Mouse (Mus musculus) heart, adult 2 months (tissue): Measurements from ENCODE around the gene Src. TPM values are rescaled to one million over a fixed set of nuclear protein-coding genes. Genes with fewer than 3 reads are reported as not detected.

Source experiments
- DNase-seq, 2 experiments: peaks; one replicate each; pipeline ENCODE4 v3.0.0; 2021
- H3K27ac ChIP-seq: fragments of 200-600 bp; 2 replicates; pipeline ENCODE4 v1.8.1; 2022
- H3K27me3 ChIP-seq: fragments of 200-500 bp; 2 replicates; pipeline ENCODE4 v1.6.1; 2012; ENCODE audit warnings: mild to moderate bottlenecking, low read length, inconsistent platforms, mixed read lengths; ENCODE audit not compliant: control insufficient read depth, insufficient read depth
- H3K36me3 ChIP-seq: fragments of 200-500 bp; 2 replicates; pipeline ENCODE4 v1.6.1; 2012; ENCODE audit warnings: low read length, inconsistent platforms; ENCODE audit not compliant: control insufficient read depth, insufficient read depth
- H3K4me1 ChIP-seq: fragments of 200-500 bp; 2 replicates; pipeline ENCODE4 v1.6.1; 2011; ENCODE audit warnings: low read length; ENCODE audit not compliant: control insufficient read depth, insufficient read depth
- H3K4me3 ChIP-seq: fragments of 200-600 bp; 2 replicates; pipeline ENCODE4 v1.8.1; 2022
- H3K79me2 ChIP-seq: fragments of 200-500 bp; replicated peaks from 2 replicates; pipeline ENCODE4 v1.6.1; 2012; ENCODE audit warnings: mild to moderate bottlenecking, inconsistent platforms, low read length, moderate library complexity, mixed read lengths; ENCODE audit not compliant: control insufficient read depth, insufficient read depth
- H3K9ac ChIP-seq: fragments of 200-500 bp; 2 replicates; pipeline ENCODE4 v1.6.1; 2012; ENCODE audit warnings: low read depth, mild to moderate bottlenecking, control low read depth, inconsistent platforms, low read length, mixed read lengths
- CTCF ChIP-seq: fragments of 200-600 bp; IDR thresholded peaks from 2 replicates; pipeline ENCODE4 v1.8.1; 2022; ENCODE audit warnings: antibody characterized with exemption, mild to moderate bottlenecking, moderate library complexity
- EP300 ChIP-seq: fragments of 200-500 bp; IDR thresholded peaks from 2 replicates; pipeline ENCODE4 v1.6.1; 2011; ENCODE audit warnings: low read depth, low read length, control low read depth; ENCODE audit not compliant: insufficient read depth
- POLR2A ChIP-seq: fragments of 200-500 bp; IDR thresholded peaks from 2 replicates; pipeline ENCODE4 v1.6.1; 2011; ENCODE audit warnings: mild to moderate bottlenecking, low read depth, low read length, control low read depth; ENCODE audit not compliant: insufficient read depth
- WGBS: fragments of 180-500 bp; shearing (Covaris S2); methylation state at CpG from one replicate; pipeline ENCODE4 v1.1.7; 2018; 5-methylcytosine and 5-hydroxymethylcytosine counted together
- intact Hi-C: fragments of 180-260 bp; cut with DNase I; formaldehyde crosslinking; loops from one replicate; pipeline ENCODE4 v1.15.1; 2025
- polyA plus RNA-seq: library from polyadenylated mRNA; depleted of rRNA; stranded (reverse); fragments of >200 nt; gene quantifications from 2 replicates; pipeline ENCODE4 v1.2.3, GENCODE M21; 2012
- total RNA-seq, 2 experiments: library from RNA; stranded (reverse); gene quantifications; 2 replicates each; pipeline ENCODE4 v1.2.3; 2021

Src gene
- total and polyA plus RNA-seq, 3 experiments: 4.0 to 5.8 (median 4.1) TPM

- H3K79me2 ChIP-seq: no peaks in the 10 kb centered on the region
- WGBS: 38% methylated on average over 15 of the region's 15 CpGs
- intact Hi-C loops: no loop called here
- H3K27me3 ChIP-seq: no peaks in the 10 kb centered on the region
- no peak overlapping the region for H3K4me3 ChIP-seq
- TF ChIP-seq POLR2A (no peak), CTCF (no peak), EP300 (no peak)
- no peak overlapping the region for H3K27ac ChIP-seq
- H3K4me1 ChIP-seq: no peaks in the 10 kb centered on the region; the same call in 1 of the 2 replicates
- no peak overlapping the region for H3K9ac ChIP-seq
- no peak for DNase-seq
- no peaks in the 10 kb centered on the region for H3K36me3 ChIP-seq
Observed at GRCm38 (mm10) chr2:157447297-157448158, 29.3 kb downstream of the Src start.

- WGBS: 95% methylated on average over 7 of the region's 7 CpGs
- Histone ChIP-seq H3K27ac (no peak overlapping the region), H3K4me3 (no peak overlapping the region), H3K27me3 (no peaks in the 10 kb centered on the region), H3K36me3 (no peaks in the 10 kb centered on the region), H3K9ac (no peak overlapping the region), H3K79me2 (no peaks in the 10 kb centered on the region), H3K4me1 (no peaks in the 10 kb centered on the region; the same call in 1 of the 2 replicates)
- DNase-seq: no peak
- TF ChIP-seq POLR2A: no peak
- TF ChIP-seq EP300: no peak
- TF ChIP-seq CTCF: no peak
- intact Hi-C loops: no loop called here
Observed at GRCm38 (mm10) chr2:157448356-157448755, 30.1 kb downstream of the Src start.

GRCm38 (mm10) chr2:157450905-157451304, 32.7 kb downstream of the Src start:
- DNase-seq: no peak
- Histone ChIP-seq H3K27ac (no peak overlapping the region), H3K36me3 (no peaks in the 10 kb centered on the region), H3K4me3 (no peak overlapping the region), H3K79me2 (no peaks in the 10 kb centered on the region), H3K4me1 (no peaks in the 10 kb centered on the region; the same call in 1 of the 2 replicates), H3K9ac (no peak overlapping the region), H3K27me3 (no peaks in the 10 kb centered on the region)
- intact Hi-C loops: no loop called here
- TF ChIP-seq POLR2A (no peak), EP300 (no peak), CTCF (no peak)
- 75% methylated on average over 3 of the region's 3 CpGs for WGBS

- Histone ChIP-seq H3K36me3 (no peaks in the 10 kb centered on the region), H3K27ac (no peak overlapping the region), H3K27me3 (no peaks in the 10 kb centered on the region), H3K4me3 (no peak overlapping the region), H3K9ac (no peak overlapping the region), H3K79me2 (no peaks in the 10 kb centered on the region), H3K4me1 (no peaks in the 10 kb centered on the region)
- TF ChIP-seq CTCF (no peak), POLR2A (no peak), EP300 (no peak)
- intact Hi-C loops: no loop called here
- DNase-seq: no peak
- 84% methylated on average over 7 of the region's 7 CpGs for WGBS
Observed at GRCm38 (mm10) chr2:157451372-157452040, 33.3 kb downstream of the Src start.

GRCm38 (mm10) chr2:157457100-157457806, 39.0 kb downstream of the Src start:
- no peaks in the 10 kb centered on the region for H3K27me3 ChIP-seq
- intact Hi-C loops: loop anchor here (1.0 to 5.0 kb wide), 3 partner anchors 90 to 165 kb away; partner anchors contain the start of gene Manbal
- no peaks in the 10 kb centered on the region for H3K79me2 ChIP-seq
- TF ChIP-seq POLR2A (no peak), CTCF (no peak; the same call in none of the 2 replicates), EP300 (0 out of 2 replicates have a peak, but pooled peaks have one; percentile 58)
- WGBS: 2% methylated on average over 55 of the region's 56 CpGs
- peak overlapping the region; percentile 57 for H3K27ac ChIP-seq
- no peaks in the 10 kb centered on the region for H3K36me3 ChIP-seq
- H3K9ac ChIP-seq: peak overlapping the region; percentile 37
- peaks cover 1% of the 10 kb centered on the region; the same call in 1 of the 2 replicates for H3K4me1 ChIP-seq
- H3K4me3 ChIP-seq: peak overlapping the region; percentile 53
- DNase-seq: peak; percentile 93 to 96
